Mouse (Mus musculus): ENCODE results near the gene Mllt1.

Gene Mllt1

DNA sequence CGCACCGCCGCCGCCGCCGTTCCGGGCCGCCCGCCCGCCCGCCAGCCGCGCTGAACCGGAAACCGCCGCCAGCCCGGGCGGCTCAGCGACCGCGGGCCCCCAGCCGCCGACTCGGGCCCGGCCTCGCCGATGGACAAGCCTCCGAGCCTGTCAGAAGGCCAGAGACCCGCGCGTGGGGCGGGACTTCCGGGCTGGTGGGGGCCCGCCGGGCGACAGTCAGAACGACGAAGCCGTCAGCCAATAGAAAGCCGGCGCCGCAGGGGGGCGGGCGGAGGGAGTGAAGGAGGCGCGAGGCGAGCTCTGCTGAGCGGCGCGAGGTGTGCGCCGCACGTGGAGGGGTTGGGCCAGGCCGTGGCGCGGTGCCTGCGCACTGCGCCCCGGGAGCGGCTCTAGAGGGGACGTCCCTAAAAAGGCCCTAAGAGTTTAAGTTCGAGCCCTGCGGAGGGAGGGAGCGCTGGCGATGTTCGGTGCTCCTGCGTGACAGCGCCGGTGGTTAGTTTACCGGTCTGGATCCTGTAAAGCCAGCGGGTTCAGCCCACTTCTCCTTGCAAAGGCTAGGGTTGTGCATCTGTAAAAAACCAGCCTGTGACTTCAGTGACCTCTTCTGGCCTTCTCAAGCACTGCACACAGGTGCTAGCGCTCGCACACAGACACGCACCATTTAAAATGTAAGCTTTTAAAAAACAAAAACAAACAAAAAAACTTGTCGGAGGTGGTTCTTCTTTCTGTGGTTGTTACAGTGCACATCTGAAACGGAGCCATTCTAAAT, at the start of gene Mllt1:
TSS of gene Mllt1 (minus strand) at position 53 of the 769 bp plus-strand sequence.
- CTCF ChIA-PET, result interaction anchor here (0.7 to 0.8 kb wide), 2 partner anchors 60 to 123 kb away, joined by 3 read pairs; no protein-coding TSS in a partner anchor

DNA sequence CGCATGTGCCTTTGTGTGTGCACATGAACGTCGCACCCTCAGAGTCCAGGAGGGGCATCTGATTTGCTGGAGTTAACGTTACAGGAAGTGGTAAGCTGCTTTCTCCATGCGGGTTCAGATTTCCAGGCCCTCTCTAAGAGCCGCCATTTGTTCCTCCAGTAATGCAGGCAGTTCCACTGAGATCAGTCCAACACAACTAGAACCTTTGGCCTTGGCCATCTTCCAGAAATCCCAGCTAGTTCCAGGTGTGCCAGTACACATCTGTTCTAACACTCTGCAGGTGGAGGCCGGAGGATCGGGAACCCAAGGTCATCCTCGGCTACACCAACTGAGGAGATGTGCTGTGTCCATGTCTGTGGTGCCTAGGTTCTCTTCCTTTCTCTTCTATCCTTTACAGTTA, 49.7 kb upstream of the Mllt1 start:
- CTCF ChIA-PET, result no interaction called here

DNA sequence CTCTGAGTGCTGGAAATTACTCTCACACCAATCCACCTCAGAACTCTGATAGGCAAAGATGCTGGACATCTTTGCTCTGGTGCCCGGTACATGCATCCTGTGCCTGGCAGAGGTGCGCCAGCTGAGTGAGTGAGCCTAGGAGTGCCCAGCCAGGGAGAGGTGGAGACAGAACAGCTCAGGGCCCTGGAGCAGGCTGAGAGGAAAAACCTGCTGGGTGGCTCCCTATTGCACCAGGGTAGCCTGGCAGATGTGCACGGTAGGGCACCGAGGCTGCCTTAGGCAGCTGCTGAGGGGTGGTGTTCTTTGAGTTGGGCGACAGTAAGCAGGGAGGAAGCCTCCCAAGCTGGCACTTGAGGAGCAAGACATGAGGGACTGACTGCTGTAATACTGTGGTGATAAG, 46.8 kb upstream of the Mllt1 start, which contains the start of gene Acer1:
TSS of gene Acer1 (minus strand) at position 114 of the 400 bp plus-strand sequence.
- CTCF ChIA-PET, result no interaction called here

DNA sequence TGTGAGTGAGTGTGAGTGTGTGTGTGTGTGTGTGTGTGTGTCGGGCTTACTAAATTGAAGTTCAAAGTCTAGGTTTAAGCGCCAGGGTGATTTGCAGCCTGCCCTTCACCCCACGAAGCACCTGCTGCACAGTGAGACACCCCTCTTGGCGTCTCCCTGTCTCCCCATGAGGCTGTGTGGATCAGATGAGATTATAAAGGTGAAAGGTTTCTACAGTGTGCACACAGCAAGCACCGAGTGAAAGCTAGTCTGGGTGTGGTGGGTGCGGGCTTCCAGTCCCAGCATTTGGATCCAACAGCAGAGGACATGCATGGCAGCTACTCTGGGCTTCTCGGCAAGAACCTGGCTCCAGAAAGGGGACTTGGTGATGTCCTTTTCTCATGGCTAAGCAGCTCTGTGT, 45.8 kb upstream of the Mllt1 start:
- CTCF ChIA-PET, result interaction anchor here (0.6 kb wide), 1 partner anchor 216 kb away, joined by 5 read pairs; no protein-coding TSS in a partner anchor

DNA sequence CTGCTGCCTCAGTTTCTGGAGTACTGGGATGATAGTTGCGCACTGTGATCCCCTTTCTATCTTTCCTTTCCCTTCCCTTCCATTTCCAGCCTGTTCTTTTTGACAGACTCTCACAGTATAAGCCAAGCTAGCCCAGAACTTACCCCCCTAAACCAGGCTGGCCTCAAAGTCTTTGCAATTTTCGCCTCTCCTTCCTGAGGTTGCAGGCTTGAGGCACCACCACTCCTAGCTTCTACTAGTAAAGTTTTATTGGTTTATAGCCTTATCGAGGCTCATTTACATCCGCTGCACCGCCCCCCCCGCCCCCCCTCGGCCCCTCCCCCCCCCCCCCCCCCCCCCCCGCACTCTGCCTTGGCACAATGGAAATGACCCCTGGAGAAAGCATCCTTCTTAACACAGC, 44.3 kb upstream of the Mllt1 start:
- CTCF ChIA-PET, result interaction anchor here (0.5 kb wide), 1 partner anchor 20 kb away, joined by 10 read pairs; no protein-coding TSS in a partner anchor

DNA sequence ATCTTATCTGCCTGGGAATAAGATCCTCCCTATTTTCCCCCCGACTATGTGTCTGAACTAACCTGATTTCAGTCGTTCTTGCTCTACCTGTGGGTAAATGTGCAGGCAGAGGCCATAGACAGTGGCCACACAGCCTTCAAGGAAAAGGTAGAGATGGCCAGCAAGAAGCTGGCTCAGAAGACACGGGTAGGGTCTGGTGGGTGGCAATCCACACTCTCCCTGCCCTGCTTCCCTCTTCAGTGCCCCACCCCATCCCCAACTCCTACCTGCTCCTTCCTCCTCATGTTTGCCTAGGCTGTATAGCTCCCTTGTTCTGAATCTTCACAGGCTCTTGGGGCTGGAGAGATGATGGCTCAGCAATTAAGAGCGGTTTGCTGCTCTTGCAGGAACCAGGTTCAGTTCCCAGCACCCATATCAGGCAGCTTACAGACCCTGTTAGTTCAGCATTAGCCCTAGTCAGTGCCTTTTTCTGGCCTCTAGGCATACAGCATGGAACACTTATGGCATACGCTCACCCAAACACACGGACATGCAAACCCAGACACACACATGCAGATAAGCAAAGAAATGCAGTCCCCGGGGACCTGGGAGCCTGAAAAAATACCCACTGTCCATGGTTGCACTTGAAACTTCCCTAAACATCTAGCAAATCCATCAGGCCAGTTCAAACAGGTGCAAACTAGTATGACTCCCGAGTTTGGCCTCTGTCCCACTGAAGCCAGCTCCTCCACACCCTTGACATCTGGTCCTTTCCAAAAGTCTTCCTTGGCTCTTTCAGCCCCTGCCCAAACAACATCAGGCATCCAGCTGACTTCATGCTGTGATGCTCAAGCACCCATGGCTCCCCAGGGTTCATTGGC, 41.5 kb upstream of the Mllt1 start:
- CTCF ChIA-PET, result no interaction called here

DNA sequence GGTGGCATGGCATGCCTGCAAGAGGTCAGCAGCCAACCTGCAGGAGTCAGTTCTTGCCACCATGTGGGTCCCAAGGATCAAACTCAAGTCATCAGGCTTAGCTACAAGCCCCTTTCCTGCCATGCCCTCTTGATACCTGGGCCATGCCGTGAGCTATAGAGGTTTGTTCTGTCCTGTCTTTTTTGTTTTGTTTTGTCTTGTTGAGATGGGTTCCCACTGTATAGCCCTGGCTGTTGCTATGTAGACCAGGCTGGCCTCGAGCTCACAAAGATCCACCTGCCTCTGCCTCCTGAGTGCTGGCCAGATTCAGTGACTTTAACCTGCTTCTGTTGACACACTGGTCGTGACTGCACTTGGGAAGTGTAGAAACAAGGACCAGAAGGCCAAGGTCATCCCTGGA, 40.2 kb upstream of the Mllt1 start:
- CTCF ChIA-PET, result no interaction called here

DNA sequence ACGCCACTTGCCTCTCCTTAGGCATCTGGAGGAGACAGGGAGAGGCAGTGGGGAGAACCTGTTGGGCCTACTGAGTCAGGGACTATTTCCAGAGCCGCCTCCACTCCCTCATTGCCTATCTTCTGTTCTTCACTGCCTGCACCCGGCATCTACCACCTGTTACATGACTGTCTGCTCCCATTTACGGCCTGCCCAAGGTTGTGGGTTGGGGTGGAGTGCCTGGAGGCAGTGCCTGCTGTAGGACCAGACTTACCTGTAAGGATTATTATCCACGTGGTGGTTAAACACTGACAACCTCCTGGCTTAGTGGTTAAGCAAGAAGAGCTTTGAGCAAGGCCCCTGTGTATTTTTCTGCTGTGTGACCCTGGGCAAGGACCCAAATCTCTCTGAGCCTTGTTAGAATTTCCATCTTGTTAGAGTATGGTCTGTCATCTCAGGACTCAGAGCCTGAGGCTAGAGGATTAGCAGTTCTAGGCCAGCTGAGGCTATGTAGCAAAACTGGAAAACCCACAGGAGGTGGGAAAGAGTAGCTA, 39.6 kb upstream of the Mllt1 start:
- CTCF ChIA-PET, result no interaction called here

DNA sequence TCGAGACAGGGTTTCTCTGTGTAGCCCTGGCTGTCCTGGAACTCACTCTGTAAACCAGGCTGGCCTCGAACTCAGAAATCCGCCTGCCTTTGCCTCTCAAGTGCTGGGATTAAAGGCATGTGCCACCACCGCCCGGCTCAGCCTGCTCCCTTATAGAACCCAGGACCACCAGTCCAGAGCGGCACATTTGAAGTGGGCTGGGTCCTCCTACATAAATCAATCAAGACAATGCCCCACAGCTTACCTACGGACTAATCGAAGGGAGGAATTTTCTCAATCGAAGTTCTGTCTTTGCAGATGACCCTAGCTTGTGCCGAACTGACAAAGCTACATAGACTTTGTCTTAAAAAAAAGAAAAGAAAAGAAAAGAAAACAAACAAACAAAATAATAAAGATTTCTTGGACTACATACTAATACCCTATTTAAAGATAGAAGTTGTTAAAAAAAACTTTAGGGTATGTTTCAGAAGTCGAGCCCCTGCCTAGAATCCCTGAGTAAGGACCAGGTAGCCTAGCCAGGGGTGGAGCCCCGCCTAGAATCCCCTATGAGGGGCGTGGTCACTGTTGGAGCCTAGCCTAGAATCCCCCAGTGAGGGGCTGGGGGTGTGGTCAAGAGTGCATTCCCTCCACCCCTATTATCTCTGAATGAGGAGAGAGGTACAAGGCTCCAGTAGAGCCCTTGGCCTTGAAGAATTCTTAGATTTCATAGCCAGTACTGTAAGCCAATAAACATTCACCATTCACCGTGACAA, 38.9 kb upstream of the Mllt1 start:
- CTCF ChIA-PET, result no interaction called here

DNA sequence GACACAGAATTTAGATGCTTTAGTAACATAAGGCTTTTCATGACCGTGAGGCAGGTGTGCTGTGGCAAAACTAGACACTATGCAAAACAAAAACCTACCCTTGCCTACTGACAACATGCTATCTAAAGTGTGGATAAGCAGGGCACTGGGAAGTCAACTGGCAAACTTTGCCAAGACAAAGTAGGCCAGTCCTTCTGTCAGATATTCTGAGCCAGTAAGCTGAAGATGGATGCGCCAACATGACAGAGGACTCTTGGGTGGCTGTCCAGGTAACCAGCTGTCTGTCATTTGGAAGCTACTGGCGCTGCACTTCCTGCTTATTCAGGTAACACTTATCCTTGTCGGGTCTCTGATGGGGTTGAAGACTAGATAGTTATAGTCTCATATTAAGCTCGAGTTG, 34.9 kb upstream of the Mllt1 start:
- CTCF ChIA-PET, result no interaction called here

DNA sequence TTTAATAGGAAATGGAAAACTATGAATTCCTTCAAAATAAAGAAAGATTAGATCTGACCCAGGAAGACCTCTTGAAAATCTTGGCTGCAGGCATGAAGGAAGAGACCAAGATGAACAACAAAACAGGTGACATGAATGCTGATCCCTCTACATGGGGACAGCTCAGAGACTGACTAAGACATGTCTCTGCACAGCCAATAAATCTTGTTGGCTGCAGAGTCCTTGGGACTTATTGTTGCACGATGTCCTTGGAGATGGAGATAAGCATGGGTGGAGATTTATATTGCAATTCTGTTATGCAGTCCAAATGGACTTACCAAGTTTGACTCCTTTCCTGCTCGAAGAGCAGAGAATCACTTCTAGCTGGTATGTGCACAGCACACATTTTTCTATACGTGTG, 34.1 kb upstream of the Mllt1 start:
- CTCF ChIA-PET, result no interaction called here

DNA sequence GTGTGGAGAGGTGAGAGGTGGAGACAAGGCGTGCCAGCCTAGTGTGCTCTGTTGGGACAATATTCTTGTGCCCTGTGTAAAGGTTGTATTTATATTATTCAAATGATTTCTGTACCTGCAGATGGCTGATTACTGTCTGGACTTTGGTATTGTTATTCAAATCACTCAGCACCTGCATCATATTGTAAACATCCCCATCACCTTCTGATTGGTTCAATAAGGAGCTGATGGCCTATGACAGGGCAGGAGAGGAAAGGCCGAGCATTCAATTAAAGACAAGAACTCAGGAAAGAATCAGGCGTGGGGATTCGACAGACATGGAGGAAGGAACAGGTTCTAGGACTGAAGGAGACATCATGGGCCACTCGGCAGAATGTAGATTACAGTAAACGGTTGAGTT, 28.4 kb upstream of the Mllt1 start:
- CTCF ChIA-PET, result no interaction called here

DNA sequence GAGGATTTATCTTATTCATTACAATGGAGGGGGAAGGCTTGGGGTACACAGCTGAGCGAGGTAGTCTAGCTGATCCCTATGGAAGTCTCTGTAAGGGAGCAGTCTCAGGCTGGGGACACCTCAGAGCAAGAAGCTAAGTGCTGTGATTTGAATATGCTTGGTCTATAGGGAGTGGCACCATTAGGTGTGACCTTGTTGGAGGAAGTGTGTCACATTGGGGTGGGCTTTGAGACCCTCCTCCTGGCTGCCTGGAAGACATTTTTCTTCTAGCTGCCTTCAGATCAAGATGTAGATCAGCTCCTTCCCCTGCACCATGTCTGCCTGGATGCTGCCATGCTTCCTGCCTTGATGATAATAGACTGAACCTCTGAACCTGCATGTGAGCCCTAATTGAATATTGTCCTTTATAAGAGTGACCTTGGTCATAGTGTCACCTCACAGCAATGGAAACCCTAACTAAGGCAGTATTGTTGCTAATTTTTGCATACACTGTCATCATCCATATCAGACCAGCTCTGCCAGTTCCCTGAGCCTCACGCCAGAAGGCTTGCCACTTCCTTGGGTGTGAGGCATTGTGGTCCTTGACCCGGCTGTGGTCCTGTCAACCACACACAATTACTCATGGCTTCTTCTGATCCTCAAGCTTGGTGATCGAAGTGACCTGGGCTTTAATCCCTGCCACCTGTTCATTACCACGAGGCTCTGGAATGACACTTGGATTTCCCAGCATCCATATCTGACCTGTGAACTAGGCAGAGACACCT, 27.6 kb upstream of the Mllt1 start:
- CTCF ChIA-PET, result no interaction called here

DNA sequence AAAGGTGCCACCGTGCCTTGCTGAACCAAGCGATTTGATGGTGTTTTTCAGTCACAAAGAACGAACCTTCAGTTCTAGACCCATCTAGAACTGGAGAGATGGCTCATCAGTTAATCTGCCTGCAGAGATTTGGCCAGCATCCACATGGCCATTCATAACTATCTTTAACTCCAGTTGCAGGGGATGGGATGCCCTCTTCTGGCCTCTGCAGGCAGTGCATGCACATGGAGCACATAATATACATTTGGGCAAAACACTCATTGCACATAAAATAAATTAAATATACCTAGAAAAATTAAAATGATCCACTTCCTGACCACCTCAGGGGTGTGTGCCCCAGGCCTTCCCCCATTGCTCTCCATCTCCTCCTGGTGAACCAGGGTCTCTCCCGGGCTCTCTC, 26.7 kb upstream of the Mllt1 start:
- CTCF ChIA-PET, result no interaction called here

DNA sequence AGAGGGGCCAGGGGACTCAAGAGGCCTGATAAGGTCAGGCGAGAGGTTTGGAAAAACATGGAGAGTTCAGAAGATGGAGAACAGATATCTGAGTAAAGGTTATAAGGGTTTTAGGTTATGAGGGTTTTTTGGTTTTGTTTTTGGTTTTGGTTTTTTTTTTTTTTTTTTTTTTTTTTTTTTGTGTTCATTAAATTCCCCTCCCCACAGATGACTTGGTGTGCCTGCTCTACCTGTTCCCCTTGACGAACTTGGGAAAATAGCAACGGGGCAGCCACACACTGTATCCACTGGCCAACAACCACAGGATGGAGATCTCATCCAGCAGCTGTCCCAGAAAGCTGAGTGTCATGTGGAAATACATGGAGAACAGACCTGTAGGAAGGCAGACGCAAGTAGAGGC, 23.5 kb upstream of the Mllt1 start:
- CTCF ChIA-PET, result no interaction called here

DNA sequence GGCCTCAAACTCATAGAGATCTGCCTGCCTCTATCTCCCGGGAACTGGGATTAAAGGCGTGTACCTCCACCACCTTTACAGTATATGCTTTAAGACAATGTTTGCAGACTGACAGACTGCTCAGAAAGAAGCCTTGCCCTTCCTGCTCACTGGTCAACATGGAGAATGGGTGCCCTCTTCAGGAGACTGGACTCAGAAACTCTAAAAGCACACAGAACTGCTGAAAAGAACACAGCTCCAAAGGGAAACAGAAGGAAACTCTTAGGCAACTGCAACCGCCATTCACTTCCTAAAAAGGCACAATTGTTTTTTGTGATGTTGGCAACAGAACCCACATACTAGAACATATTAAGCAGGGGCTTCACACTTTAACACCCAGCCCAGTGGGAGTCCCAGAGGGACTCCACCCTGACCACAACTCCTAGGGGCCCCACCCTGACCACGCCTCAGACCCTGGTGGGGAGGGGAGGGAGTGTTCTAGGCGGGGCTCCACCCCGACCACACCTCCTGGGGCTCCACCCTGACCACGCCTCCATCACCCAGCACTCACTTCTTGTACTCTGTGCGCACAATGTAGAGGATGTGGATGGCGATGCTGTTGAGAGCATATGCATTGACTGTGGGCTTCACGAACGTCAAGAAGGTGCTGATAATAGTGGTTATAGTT, 22.7 kb upstream of the Mllt1 start:
- CTCF ChIA-PET, result no interaction called here

DNA sequence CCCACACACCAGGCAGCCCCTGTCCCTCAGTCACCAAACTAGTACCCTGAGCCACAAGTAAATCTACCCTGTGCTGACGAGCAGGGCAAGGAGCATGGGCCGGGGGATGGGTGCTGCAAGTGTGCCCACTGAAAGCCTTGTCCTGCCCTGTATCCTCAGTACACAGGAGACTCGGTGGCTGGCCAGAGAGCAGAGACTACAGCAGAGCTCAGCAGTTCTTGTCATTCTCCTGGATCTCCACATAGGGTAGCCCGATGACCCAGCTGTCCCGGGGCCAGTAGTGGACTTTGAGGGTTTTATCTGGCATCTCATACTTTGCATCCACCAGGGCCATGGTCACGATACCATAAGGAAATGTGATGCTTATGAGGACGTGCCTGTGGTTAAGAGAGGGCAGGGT, 19.7 kb upstream of the Mllt1 start:
- CTCF ChIA-PET, result interaction anchor here (0.8 kb wide), 1 partner anchor 241 kb away, joined by 3 read pairs; no protein-coding TSS in a partner anchor

DNA sequence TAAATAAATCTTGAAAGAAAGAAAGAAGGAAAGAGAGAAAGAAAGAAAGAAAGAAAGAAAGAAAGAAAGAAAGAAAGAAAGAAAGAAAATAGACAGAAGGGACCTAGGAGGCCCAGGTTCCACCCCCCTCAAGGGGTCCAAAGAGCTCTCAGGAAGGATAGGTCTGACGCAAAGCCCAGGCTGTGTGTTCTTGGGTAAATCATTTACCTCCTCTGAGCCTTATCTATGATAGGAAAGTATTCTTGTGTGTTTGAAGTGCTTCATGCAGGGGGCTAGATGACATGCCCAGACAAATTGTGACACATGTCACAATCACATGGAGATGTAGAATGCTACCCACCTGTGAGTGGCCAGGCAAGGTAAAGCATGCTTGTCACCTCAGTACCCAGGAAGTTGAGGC, 17.4 kb upstream of the Mllt1 start:
- CTCF ChIA-PET, result no interaction called here

DNA sequence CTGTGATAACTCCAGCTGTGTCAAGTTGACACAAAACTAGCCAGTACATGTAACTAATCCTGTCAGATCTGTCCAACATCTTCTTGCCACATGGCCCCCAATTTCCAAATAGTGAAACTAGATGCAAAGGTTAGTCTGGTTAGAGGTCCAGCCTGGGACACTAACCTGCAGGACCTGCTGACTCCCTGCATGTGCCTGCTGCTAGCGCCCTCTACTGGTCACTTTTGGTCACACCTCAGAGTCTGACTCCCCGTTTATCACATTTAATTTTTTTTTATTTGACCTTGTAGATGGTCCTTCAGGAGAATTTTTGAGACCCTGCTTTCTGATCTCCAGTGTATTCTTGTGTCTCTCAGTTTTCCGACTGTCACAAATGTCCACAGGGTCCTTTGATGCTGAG, 15.7 kb upstream of the Mllt1 start:
- CTCF ChIA-PET, result interaction anchor here (0.7 kb wide), 1 partner anchor 15 kb away, joined by 3 read pairs; no protein-coding TSS in a partner anchor

DNA sequence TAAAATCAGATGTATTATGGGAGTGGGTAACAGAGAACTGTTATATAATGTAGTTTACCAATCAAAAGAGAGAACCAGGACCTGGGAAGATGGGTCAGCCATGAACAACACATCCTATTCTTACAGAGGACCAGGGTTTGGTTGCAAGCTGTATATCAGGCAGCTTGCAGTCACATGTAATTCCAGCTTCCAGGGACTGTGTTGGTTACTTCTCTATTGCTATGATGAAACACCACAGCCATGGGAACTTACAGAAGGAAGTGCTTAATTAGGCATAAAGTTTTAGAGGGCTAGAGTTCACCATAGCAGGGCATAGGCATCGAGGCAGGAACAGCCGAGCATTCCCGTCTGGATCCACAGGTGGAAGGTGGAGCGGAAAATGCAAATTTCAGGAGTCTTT, 3.5 kb upstream of the Mllt1 start:
- CTCF ChIA-PET, result no interaction called here

DNA sequence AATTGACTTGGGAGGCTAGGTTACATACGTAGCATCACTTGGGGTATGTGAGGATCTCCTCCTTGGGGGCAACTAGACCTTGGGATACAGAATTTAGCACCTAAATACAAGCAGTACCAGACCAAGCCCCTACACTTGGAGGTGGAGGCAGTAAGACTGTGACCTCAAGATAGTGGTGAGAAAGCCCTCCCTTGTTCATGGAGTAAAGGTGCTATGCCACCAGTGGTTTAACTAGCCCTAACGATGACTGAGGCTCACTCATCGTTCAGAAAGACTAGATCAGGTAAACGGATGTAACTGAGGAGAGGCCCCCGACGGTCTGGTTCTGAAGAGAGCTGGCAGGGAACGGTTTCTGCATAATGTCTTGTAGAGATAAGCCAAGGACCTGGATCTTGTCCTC, 1.5 kb upstream of the Mllt1 start:
- CTCF ChIA-PET, result interaction anchor here (0.8 kb wide), 1 partner anchor 124 kb away, joined by 3 read pairs; no protein-coding TSS in a partner anchor
